Mouse (Mus musculus): ENCODE measurements around the gene Mogs.

GRCm38 (mm10) chr6:83078324-83078858 lies 36.9 kb upstream of the Mogs start:
- no peak for TF ChIP-seq CTCF (IDR thresholded peaks at IDR 0.05; ENCODE audit: low read depth, low read length)
- TF ChIP-seq EP300 (IDR thresholded peaks at IDR 0.05; ENCODE audit: insufficient read depth, low read depth, low read length): 0 out of 2 replicates have a peak, but pooled peaks have one; percentile 36

Measured in ES-Bruce4 (cell line).